Mouse (Mus musculus) heart, adult 9 months (tissue): ENCODE results near the gene Snrnp48.

Source experiments
- DNase-seq, 2 experiments: peaks; one replicate each; pipeline ENCODE4 v3.0.0; 2022; ENCODE audit warnings: low spot score in 2 of 2

Gene Snrnp48

DNA sequence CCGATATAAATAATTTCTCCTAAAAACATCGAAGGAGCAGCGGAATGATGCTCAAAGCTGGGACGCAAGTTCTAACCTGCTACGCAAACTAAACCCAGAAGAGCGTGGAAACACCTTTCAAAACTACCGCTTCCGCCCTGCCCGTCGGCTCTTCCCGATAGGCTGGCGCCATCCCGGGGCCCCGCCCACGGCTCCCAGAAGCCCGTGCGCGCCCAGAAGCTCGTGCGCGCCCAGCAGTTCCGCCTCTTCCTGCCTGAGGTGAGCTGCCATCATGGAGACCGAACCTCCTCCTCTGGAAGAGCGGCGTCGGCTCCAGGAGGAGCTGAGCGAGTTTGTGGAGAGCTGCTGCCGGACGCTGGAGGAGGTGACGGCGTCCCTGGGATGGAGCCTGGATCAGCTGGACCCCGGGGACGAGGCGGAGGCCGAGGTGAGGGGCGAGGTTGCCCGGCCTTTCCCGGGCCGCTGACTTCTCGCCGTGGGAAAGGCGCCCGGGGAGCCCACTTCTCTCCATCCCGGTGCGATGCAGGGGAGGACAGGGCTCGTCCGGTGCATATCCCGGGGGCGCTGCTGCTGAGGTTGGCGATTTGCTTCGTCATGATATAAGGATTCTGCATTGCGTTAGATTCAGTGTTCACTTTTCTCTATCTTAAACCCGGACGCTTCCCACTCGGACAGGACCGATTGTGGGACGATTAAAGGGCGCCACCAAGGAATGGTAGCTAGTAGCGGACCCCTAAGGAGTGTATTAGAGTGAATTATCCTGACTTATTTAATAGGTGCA, at the start of gene Snrnp48:
Snrnp48 (plus strand) TSS at position 237 of the 781 bp plus-strand sequence.
- DNase-seq: peak; percentile 84 to 89

DNA sequence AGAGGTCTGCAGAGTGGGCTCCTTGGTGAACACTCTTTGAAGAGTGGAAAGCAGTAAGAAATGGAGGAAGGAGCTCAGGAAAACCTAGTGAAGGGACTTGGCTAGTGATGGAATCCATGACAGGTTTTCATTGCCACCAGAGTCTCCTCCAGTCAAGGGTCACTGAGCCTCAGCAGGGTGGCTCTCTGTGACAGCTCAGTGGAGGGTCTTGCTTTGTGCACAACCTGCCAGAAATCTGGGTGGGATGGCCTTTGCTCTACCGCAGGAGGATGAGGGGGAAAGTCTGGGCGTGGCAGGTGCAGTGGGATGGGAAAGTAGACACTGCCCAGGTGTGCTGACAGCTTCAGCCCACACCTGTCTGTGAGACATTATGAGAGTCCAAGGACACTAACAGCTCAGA, 49.2 kb upstream of the Snrnp48 start:
- no peak for DNase-seq

DNA sequence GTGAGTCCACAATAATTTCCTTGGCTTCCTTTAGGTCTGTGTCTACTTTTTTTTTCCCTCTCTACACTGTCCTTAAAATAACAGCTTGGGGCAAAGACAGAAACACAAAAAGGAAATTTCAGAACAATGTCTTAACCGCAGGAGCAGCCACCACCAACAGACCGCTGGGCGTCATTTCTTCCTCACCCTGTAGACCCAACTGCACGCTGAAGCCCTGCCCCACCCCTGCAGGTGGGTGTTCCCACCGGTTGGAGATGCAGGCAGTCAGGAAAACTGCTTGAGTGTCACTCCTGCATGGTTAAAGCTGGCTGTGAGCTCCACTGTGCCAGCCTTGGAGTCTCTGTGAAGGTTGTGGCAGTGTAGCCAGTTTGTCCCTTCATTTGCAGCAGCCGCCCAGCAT, 47.1 kb upstream of the Snrnp48 start:
- DNase-seq: no peak

DNA sequence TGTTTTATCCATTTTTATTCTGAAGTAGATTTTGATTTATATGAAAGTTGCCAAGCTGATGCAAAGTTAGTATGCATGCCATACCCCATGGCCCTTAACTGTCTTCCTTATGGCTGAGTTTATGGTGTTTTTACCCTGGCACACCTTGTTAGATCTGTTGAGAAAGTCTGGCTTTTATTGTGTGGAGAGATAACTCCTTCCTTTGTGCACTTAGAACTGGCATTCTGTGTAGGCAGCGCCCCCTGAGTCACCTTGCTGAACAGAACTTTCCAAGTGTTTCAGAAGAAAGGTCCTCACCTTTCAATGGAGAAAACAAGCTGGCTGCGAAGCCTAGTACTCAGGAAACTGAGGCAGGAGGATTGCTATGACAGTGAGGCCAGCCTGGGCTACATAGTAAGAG, 42.7 kb upstream of the Snrnp48 start:
- DNase-seq: no peak

DNA sequence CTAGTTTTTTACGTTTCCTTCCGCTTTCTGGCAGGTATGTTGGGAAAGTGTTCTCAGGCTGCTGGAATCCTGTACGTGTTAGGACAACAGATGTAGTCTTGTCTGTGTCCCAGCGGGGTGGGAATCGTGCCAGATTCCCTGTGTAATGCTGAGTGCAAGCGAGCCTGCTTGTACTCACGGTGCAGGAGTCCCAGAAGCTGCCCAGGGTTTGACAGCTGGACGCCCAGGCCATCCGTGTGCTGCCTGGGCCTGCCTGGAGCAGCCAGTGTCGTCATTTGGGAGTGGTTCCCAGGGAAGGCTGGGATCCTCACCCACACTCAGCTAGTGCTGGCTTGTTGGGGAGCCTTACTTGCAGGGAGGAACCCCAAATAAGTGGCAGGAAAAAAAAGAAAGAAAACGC, 42.1 kb upstream of the Snrnp48 start:
- peak; percentile 66 to 79 for DNase-seq

DNA sequence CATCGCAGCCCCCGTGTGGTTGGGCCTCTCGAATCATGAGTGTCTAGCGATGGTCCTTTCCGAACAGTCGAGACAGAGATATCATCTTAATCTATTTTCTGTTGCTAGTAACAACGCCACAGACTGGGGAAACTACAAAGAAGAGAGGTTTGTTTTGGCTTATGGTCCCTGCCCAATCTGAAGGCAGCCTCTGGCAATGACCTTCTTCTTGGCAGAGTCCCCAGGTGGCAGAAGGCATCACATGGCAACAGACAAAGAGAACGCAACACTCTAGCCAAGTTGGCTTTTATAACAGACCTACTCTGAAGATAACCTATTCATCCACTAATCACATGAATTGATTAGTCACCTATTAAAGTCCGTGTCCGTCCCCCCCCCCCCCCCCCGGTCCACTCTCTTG, 39.8 kb upstream of the Snrnp48 start:
- DNase-seq: peak; percentile 40 to 60

DNA sequence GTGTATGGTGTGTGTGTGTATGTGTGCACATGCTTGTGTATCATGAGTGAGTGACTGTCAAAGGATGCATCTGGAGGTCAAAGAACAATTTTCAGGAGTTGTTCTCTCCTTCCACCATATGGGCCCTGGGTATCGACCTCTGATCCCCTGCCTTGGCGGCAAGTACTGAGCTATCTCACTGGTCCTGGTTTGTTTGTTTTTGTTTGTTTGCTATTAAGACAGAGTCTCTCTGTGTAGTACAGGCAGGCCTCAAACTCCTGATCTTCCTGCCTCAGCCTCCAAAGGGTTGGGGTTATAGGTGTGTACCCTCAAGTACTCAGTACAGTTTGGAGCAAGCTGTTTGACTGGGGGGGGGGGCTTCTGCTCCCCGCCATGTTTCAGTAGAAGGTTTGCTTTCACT, 37.7 kb upstream of the Snrnp48 start:
- DNase-seq: no peak

DNA sequence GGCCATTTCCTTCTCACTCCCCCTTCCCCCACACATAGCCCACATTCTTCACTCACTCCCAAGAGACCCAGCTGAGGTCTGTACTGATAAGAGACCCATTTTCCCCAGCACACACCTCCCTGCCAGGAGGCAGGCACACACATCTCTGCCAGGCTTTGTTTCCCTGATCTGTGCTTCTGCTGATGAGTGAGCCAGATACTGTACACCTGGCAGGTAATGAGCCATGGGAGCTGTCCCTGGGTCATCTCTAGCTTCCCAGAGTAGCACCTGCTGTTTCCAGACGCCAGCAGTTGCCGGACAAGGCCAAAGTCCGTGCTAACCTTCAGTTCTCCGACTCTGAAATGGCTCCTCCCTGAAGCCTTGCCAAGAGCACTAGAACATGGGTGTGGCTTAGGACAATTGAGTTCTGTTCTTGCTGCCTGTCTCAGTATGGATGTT, 34.0 kb upstream of the Snrnp48 start:
- peak; percentile 40 to 75 for DNase-seq

DNA sequence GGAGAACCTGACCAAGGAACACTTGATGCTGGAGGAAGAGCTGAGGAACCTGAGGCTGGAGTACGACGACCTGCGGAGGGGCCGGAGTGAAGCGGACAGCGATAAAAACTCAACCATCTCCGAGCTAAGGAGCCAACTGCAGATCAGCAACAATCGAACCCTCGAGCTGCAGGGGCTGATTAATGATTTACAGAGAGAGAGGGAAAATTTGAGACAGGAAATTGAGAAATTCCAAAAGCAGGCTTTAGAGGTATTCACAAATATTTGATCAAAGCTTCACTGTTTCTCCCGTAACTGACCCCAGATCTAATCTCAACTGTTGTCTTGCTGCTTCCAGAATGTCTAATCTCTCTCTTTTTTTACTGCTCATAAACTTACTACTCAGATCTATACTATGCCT, 11.3 kb upstream of the Snrnp48 start:
- no peak for DNase-seq

DNA sequence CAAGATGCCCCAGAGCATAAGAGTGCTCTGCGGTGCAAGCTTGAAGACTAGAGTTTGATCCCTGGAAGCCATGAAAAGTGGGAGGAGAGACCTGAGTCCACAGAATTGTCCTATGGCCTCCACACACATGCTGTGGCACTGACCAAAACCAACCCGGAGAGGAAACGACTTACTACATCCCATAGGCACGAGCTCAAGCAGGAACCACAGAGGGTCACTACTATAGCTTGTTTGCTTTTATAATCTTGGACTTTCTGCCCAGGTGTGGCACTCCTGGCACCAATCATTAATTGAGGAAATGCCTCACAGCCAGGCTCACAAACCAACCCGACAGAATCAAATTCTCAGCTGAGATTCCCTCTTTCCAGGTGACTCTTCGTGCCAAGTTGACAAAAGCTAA, 3.3 kb upstream of the Snrnp48 start:
- DNase-seq: no peak

DNA sequence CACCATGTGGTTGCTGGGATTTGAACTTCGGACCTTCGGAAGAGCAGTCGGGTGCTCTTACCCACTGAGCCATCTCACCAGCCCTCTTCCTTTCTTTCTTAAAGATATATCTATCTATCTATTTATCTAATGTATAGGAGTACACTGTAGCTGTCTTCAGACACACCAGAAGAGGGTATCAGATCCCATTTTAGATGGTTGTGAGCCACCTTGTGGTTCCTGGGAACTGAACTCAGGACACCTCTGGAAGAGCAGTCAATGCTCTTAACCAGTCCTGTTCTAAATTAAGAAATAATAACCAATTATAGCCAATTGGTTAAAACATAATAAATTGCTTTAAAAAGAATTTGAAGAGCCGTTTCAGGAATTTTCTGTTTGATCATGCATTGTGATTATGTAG, 567 bp upstream of the Snrnp48 start:
- DNase-seq: no peak

DNA sequence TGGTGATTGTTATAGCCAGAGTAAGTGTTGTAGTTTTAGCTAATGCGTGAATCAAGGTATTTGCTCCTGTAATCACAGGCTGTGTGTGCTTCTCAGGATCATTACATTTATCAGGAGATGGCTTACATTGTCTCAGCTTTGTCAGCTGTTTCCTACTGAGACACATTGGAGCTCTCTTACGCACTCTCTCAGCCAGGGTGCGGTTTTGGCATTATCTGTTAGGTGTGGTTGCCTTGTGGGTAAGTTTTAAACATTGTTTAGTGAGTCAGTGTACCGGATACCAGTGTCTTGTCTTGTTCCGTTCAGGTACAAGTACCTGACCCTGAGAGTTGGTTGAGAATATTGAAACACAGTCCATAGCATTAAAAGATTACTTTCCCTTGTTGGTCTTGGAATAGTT, 6.4 kb downstream of the Snrnp48 start:
- DNase-seq: no peak

DNA sequence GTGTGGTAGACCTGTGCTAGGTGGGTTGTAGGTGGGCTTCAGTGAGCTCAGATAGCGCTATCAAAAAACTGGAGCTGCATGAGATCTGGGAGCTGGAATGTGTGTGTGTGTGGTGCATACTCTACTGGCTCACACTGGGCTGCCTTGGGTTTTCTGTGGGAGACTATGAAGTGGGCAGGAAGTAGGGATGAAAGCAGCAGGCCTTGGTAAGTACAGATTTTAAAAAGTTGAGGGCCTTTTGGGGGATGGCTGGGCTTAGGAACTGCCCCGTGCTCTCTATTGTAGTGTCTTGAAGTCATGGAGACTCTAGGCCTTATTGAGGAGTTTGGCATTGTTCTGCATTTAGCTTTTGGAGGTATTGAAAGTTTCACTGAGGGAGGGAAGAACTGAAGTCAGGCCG, 13.9 kb downstream of the Snrnp48 start:
- no peak for DNase-seq

DNA sequence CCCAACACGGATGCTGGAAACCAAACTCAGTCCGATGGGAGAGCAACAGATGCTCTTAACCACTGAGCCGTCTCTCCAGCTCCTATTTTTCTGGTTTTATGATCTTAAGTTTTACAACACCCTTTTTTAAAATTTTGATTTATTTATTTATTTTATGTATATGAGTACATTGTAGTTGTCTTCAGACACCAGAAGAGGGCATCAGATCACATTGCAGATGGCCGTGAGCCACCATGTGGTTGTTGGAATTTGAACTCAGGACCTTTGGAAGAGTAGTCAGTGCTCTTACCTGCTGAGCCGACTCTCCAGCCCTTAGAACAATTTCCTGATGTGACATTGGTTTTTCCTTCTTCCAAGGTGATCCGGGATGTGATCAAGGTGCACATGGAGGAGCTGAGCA, 15.6 kb downstream of the Snrnp48 start:
- DNase-seq: no peak

DNA sequence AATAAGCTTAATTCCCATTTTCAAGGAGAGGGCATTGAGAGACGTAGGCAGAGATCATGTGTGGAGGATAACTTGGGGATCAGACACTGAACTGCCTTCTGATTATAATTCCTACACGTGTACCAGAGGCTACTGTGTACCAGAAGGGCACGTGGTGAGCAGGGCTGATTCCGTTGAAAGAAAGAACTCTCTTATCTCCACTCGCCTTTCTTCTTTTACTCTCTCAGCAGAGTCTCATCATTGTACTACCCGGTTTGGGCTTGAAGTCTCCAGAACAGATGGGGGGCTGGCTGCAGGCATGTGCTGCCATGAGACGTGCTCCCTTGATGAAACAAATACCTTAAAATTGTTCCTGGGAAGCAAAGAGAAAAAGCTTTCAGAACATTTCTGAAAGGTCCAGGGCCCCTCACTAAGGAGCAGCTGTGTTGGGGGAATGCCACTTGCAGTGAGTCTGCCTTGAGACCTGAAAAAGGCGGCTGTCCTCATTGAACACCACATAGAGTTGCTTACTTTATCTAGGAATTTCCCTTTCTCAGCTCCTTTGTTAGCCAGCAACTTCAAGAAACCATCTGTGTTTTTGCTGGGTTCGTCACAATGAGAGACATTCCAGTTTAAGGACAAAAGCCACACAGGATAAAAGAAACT, 25.6 kb downstream of the Snrnp48 start:
- DNase-seq: no peak

DNA sequence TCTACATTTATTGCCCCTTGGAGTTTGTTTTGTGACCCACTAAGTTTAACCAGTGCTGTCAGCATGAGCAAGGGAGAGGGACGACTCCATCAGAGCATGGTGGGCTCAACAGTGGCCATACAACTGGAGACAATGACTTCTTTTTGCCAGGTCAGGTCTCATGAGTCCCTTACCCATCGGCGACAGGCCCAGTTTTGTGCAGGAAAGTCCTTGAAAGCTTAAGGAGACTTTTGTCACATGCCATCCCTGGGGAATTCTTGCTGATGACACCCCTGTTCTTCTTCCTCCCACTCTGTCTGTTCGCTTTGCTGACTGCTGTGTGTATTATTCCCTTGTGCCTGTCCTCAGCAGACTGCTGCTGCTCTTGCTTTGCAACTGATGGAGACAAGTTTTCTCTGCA, 27.7 kb downstream of the Snrnp48 start:
- DNase-seq: no peak

DNA sequence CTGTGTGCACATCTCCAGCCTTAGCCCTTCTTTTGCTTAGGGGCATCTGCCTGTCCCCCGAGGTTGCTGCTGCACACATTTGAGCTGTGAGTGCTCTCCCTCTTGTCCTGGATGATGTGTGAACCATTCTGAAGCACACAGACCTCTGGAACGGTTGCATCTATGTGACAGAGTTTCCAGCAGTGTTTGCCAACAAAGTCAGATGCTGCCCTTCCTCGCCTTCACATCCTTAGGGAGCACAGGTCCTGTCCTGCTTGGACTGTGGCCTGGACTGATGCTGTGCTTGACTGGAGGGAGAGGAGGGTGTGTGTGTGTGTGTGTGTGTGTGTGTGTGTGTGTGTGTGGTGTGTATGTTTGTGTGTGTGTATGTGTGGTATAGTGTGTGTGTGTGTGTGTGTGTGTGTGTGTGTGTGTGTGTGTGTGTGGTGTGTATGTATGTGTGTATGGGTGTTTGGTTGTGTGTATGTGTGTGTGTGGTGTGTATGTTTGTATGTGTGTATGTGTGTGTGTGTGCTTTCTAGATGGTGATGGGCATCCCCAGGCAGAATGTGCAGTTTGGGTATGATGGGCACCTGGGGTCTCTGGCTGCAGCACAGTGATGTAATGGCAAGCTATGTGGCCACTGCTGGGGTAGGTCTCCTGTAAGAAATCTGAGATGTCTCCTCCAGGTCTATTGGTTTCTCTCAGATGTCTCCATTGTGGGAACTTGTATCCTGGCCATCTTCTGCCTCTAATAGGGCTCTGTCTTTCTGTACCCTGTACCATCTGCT, 28.3 kb downstream of the Snrnp48 start:
- DNase-seq: peak in 1 of 2 experiments; percentile 15

DNA sequence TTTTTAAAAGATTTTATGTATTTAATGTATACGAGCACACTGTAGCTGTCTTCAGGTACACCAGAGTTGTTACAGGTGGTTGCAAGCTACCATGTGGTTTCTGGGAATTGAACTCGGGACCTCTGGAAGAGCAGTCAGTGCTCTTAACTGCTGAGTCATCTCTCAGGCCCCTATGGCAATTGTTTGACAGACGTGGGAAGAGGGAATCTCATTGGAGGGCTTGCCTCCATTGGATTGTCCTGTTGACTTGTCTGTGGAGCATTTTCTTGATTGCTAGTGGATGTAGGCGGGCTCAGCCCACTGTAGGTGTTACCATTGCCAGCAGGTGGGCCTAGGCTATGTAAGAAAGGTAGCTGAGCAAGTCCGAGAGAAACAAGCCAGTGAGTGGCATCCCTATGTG, 29.9 kb downstream of the Snrnp48 start:
- no peak for DNase-seq

DNA sequence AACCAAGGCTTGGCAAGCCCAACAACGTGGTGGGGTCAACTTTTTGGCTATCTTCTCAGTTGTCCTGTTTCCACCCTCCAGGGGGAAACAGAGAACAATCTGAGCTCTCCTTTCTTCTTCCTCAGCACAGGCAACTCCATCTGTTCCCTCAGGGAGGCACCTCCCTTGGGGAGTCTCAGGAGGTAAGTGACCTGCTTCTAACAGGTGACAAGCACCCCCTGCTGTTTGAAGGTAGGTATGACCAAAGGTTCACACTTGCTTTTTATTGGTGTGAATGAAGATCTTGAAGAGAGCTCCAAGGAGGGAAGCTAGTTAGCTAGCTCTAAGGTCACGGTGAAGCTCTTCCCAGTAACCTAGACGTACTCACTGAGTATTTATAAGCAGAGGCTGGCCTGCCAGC, 30.6 kb downstream of the Snrnp48 start:
- DNase-seq: no peak

DNA sequence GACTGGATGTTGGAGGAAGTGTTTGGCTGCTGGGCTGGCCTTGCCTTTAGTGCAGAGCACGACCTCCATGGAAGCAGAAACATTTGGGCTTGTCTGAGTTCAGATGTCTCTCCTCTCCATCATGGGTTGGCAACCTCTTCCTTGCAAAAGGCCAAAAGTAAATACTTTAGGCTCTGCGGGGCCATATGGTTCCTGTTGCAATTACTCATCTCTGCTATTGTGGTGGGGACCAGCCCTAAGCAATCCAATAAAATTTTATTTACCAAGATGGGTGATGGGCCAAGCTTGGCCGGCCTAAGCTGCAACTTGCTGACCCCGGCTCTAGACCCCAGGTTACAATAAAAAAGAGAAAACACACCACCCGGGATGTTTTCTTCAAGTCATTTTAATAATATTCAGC, 43.4 kb downstream of the Snrnp48 start:
- peak; percentile 24 to 41 for DNase-seq

DNA sequence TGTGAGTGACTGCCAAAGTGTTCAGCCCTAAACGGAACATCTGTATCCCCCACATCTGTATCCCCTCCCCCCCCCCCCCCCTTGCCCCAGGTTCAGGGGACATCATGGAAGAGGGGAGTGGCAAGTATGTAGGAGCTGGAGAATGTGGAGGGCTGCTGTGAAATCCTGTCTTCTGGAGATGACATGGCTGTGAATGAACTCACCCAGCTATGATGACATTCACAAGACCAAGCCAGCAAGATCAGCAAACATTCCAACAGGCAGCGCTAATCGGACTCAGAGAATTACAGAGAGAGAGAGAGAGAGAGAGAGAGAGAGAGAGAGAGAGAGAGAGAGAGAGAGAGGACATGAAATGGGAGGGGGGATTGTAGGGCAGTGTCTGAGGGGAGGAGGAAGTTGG, 46.5 kb downstream of the Snrnp48 start:
- peak in 1 of 2 experiments; percentile 24 for DNase-seq

DNA sequence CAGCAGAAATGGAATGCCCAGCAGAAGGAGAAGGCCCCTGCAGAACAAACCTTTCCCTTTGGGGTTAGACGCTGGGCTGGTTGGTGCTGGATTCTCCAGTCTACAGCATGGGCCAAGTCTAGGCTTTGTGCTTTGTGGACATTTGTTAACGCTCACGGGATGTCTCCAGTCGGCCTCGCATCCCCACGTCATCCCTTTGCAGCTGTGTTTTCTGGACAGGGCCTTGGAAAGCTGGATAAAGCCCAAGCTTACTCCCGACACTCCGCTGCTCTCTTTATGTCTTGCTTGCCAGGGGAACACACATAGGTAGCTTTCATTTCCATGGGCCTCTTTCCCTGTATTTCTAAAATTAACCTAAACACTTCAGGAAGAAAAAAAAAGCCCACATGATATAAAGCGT, 49.0 kb downstream of the Snrnp48 start:
- peak; percentile 67 to 73 for DNase-seq

DNA sequence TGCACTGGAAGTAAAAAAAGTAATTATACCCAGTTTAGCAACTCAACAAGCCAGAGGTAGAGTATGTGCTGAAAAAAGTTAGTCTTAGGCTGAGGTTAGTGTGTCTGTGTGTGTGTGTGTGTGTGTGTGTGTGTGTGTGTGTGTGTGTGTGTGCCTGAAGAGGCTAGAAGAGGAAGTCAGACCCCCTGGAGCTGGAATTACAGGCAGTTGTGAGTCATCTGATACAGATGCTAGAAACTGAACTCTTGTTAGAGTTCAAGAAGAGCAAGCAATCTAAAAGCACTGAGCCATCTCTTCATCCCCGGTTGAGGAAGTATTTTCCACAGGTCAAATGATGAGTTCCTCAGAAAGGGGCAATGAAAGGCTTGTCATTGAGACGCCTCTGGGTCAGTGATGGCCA, 54.2 kb downstream of the Snrnp48 start:
- DNase-seq: no peak
